ENCODE assay signal across 22 mouse cellular contexts in the genomic region with DNA sequence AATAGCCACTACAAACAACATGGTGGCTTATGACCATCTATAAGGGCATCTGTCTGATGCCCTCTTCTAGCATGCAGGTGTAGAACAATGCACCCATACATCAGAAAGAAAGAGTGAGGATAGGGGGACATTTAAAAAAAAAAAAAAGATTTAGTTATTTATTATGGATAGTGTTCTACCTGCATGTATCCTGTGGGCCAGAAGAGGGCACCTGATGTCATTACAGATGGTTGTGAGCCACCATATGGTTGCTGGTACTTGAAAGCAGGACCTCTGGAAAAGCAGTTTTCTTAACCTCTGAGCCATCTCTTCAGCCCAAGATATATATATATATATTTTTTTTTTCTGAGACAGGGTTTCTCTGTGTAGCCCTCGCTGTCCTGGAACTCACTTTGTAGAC. TPM values are rescaled to one million over a fixed set of nuclear protein-coding genes. Genes with fewer than 3 reads are reported as not detected.
DNase-seq lines count a peak whose midpoint lies in the region; ATAC-seq and TF ChIP-seq lines count a peak whose summit lies in the region.
"Had no signal": no experiment of that assay in that cellular context is flagged by ENCODE, and none has a peak within 500 bp of the region (broad histone marks: within the 10 kb centered on the region; RNA-seq: fewer than 3 reads in every experiment).

No protein-coding gene starts in this region.

- H3K9me3 ChIP-seq in lung, postnatal 0 days (ENCODE audit: low read length) = no peaks in the 10 kb centered on the region
- no peaks in the 10 kb centered on the region for H3K9me3 ChIP-seq in CH12.LX (replicated peaks; ENCODE audit: low read length)
- H3K9me3 ChIP-seq in stomach, postnatal 0 days (ENCODE audit: control insufficient read depth, low read length) = no peaks in the 10 kb centered on the region
- H3K9me3 ChIP-seq: forebrain, embryonic 10.5 days; limb, embryonic 13.5 days; megakaryocyte, embryonic 14.5 days; stomach, embryonic 15.5 days had no signal

- H3K9ac ChIP-seq in heart, adult 2 months (ENCODE audit: low read depth, low read length) = no peak overlapping the region
- H3K9ac ChIP-seq in lung, postnatal 0 days (replicated peaks; ENCODE audit: low read depth) = no peak overlapping the region
- no peak overlapping the region for H3K9ac ChIP-seq in CH12.LX (ENCODE audit: insufficient read depth, low read depth)
- no peak overlapping the region for H3K9ac ChIP-seq in stomach, postnatal 0 days (ENCODE audit: low read length)
- H3K9ac ChIP-seq: forebrain, postnatal 0 days; limb, embryonic 13.5 days; stomach, embryonic 15.5 days had no signal

- no peak for ATAC-seq in lung, postnatal 0 days
- ATAC-seq in stomach, postnatal 0 days (ENCODE audit: low FRiP score, low TSS enrichment) = no peak
- ATAC-seq: forebrain, postnatal 0 days; hindbrain, embryonic 16.5 days had no signal

- H3K27me3 ChIP-seq in heart, adult 2 months (ENCODE audit: control insufficient read depth, insufficient read depth, low read length) = no peaks in the 10 kb centered on the region
- H3K27me3 ChIP-seq in lung, postnatal 0 days (replicated peaks; ENCODE audit: insufficient read depth, low read length) = no peaks in the 10 kb centered on the region
- peaks cover 31% of the 10 kb centered on the region for H3K27me3 ChIP-seq in CH12.LX (replicated peaks)
- no peaks in the 10 kb centered on the region for H3K27me3 ChIP-seq in stomach, postnatal 0 days (ENCODE audit: control insufficient read depth, insufficient read depth, low read length)
- H3K27me3 ChIP-seq: limb, embryonic 13.5 days; stomach, embryonic 15.5 days had no signal

- TF ChIP-seq CTCF in heart, adult 2 months (IDR thresholded peaks at IDR 0.05) = peak; percentile 24; the same call in 1 of the 2 replicates
- 0 out of 2 replicates have a peak, but pooled peaks have one; percentile 12 for TF ChIP-seq CTCF in lung, postnatal 0 days (IDR thresholded peaks at IDR 0.05)
- peak in 1 of 2 experiments; percentile 65; a peak in 2 of 4 replicates for TF ChIP-seq CTCF in CH12.LX (conservative IDR thresholded peaks at IDR 0.05 in 1 of 2, IDR thresholded peaks at IDR 0.05 in 1 of 2; ENCODE audit: low read depth in 2 of 2, low read length in 2 of 2)
- TF ChIP-seq CTCF in stomach, postnatal 0 days (IDR thresholded peaks at IDR 0.05; ENCODE audit: low read depth) = peak; percentile 32; the same call in 1 of the 2 replicates

- DNase-seq in heart, adult 2 months = no peak
- no peak for DNase-seq in heart, adult 8-10 months (ENCODE audit: low spot score)
- DNase-seq in lung, postnatal 0 days (ENCODE audit: low spot score) = no peak
- DNase-seq in lung, postnatal 25 days (ENCODE audit: low spot score) = no peak
- DNase-seq in CH12.LX (ENCODE audit: extremely low read depth) = peak; percentile 28
- no peak for DNase-seq in stomach, postnatal 0 days (ENCODE audit: low spot score)
- DNase-seq in frontal cortex, postnatal 10 days (ENCODE audit: low spot score in 2 of 2) = no peak
- DNase-seq in adrenal gland, postnatal 36 days = no peak
- DNase-seq: adrenal gland, adult 2 months; cerebellum, postnatal 36 days; forebrain, postnatal 0 days; gastrocnemius, adult 2 months; heart, adult 18-20 months; lung, postnatal 14 days; midbrain, embryonic 14.5 days; right cerebral cortex, postnatal 25 days; thymus, adult 2 months had no signal

- no peak for TF ChIP-seq EP300 in heart, adult 2 months (IDR thresholded peaks at IDR 0.05; ENCODE audit: insufficient read depth, low read depth, low read length)
- TF ChIP-seq EP300 in lung, postnatal 0 days (IDR thresholded peaks at IDR 0.05) = no peak
- no peak for TF ChIP-seq EP300 in CH12.LX (IDR thresholded peaks at IDR 0.05; ENCODE audit: low read length)
- TF ChIP-seq EP300 in stomach, postnatal 0 days (optimal IDR thresholded peaks at IDR 0.05) = no peak

- H3K79me2 ChIP-seq in heart, adult 2 months (replicated peaks; ENCODE audit: control insufficient read depth, insufficient read depth, low read length) = no peaks in the 10 kb centered on the region
- H3K79me2 ChIP-seq in CH12.LX (replicated peaks; ENCODE audit: control insufficient read depth, extremely low read depth, insufficient read depth, poor library complexity, severe bottlenecking) = no peaks in the 10 kb centered on the region

- no peaks in the 10 kb centered on the region for H3K36me3 ChIP-seq in heart, adult 2 months (ENCODE audit: control insufficient read depth, insufficient read depth, low read length)
- no peaks in the 10 kb centered on the region for H3K36me3 ChIP-seq in lung, postnatal 0 days (ENCODE audit: insufficient read depth, low read length)
- no peaks in the 10 kb centered on the region for H3K36me3 ChIP-seq in CH12.LX (replicated peaks in 1 of 2; ENCODE audit: control insufficient read depth in 1 of 2, insufficient read depth in 1 of 2, low read length in 1 of 2)
- H3K36me3 ChIP-seq in stomach, postnatal 0 days (ENCODE audit: control insufficient read depth, insufficient read depth, low read length) = no peaks in the 10 kb centered on the region
- H3K36me3 ChIP-seq: forebrain, embryonic 10.5 days; limb, embryonic 13.5 days; stomach, embryonic 15.5 days had no signal

- peaks cover 4% of the 10 kb centered on the region for H3K4me1 ChIP-seq in heart, adult 2 months (ENCODE audit: control insufficient read depth, insufficient read depth, low read length)
- H3K4me1 ChIP-seq in lung, postnatal 0 days (ENCODE audit: insufficient read depth, low read depth, low read length) = peaks cover 10% of the 10 kb centered on the region; the same call in 1 of the 2 replicates
- peaks cover 4 to 20% of the 10 kb centered on the region in 2 experiments for H3K4me1 ChIP-seq in CH12.LX (ENCODE audit: control insufficient read depth in 1 of 2, insufficient read depth in 2 of 2)
- peaks cover 4% of the 10 kb centered on the region; the same call in 1 of the 2 replicates for H3K4me1 ChIP-seq in stomach, postnatal 0 days (replicated peaks; ENCODE audit: control insufficient read depth, insufficient read depth)

- dilution Hi-C loops in CH12.LX (cut with MboI; ENCODE audit: extremely low pct_ligation_motif_present, extremely low pct_unique_long_range_greater_than_20kb, low sequenced_read_pairs) = no loop called here

- H3K27ac ChIP-seq in heart, adult 2 months = no peak overlapping the region
- H3K27ac ChIP-seq in lung, postnatal 0 days (ENCODE audit: low read length) = no peak overlapping the region
- no peak overlapping the region for H3K27ac ChIP-seq in CH12.LX (ENCODE audit: insufficient read depth, low read depth)
- H3K27ac ChIP-seq in stomach, postnatal 0 days (replicated peaks) = no peak overlapping the region
- H3K27ac ChIP-seq: forebrain, embryonic 10.5 days; gastrocnemius, adult 2 months; limb, embryonic 13.5 days; stomach, embryonic 15.5 days had no signal

- no peak overlapping the region for H3K4me2 ChIP-seq in lung, postnatal 0 days (replicated peaks; ENCODE audit: low read depth, low read length)
- no peak overlapping the region for H3K4me2 ChIP-seq in CH12.LX (ENCODE audit: insufficient read depth, low read depth, poor library complexity, severe bottlenecking)
- no peak overlapping the region for H3K4me2 ChIP-seq in stomach, postnatal 0 days (replicated peaks; ENCODE audit: low read depth)
- H3K4me2 ChIP-seq: limb, embryonic 13.5 days; stomach, embryonic 15.5 days had no signal

- in situ Hi-C loops in CH12.LX (cut with MboI; ENCODE audit: low pct_ligation_motif_present, low pct_unique_long_range_greater_than_20kb, low sequenced_read_pairs) = no loop called here

- no peak for TF ChIP-seq POLR2A in heart, adult 2 months (IDR thresholded peaks at IDR 0.05; ENCODE audit: insufficient read depth, low read depth, low read length)
- TF ChIP-seq POLR2A in CH12.LX (IDR thresholded peaks at IDR 0.05; ENCODE audit: low read depth, low read length) = no peak

- intact Hi-C loops in heart, adult 2 months (cut with DNase I) = loop anchor here (5.0 kb wide), 1 partner anchor 231 kb away; no protein-coding TSS in a partner anchor

- H3K4me3 ChIP-seq in heart, adult 2 months = no peak overlapping the region
- H3K4me3 ChIP-seq in lung, postnatal 0 days (ENCODE audit: low read depth, low read length) = no peak overlapping the region
- H3K4me3 ChIP-seq in CH12.LX (replicated peaks in 1 of 3; ENCODE audit: low read depth in 2 of 3, low read length in 2 of 3, poor library complexity in 1 of 3) = no peak overlapping the region
- H3K4me3 ChIP-seq in stomach, postnatal 0 days (ENCODE audit: low read depth, low read length) = no peak overlapping the region
- H3K4me3 ChIP-seq: forebrain, embryonic 10.5 days; gastrocnemius, adult 2 months; limb, embryonic 13.5 days; megakaryocyte, embryonic 14.5 days; stomach, embryonic 15.5 days had no signal

- peak; percentile 30 for TF ChIP-seq RAD21 in CH12.LX (IDR thresholded peaks at IDR 0.05; ENCODE audit: low read depth, low read length)

- WGBS in heart, adult 2 months = 71% methylated on average over 1 of the region's 1 CpGs
- 54% methylated on average over 1 of the region's 1 CpGs for WGBS in lung, postnatal 0 days
- WGBS in stomach, postnatal 0 days = 67% methylated on average over 1 of the region's 1 CpGs

RNA-seq across cellular contexts. Expression of a gene that starts 3.4 kb away (rescaled TPM):
- total RNA-seq in heart, adult 2 months (2021) = 10 to 100 TPM; 11.1 TPM
- 23.5 and 25.9 TPM in 2 replicates for polyA plus RNA-seq in heart, adult 2 months (2012; rRNA removed)
- 10 to 100 TPM; 11.0 to 14.5 (median 11.9) TPM for total RNA-seq in heart, adult 8-10 months (2022)
- 22.7 and 22.9 TPM in 2 replicates for polyA plus RNA-seq in lung, postnatal 0 days (2015; fragmentation: Nextera tagmentation; extraction: Ambion mirVana)
- total RNA-seq in CH12.LX (2012; rRNA removed) (9.9 and 11.1 TPM in 2 replicates), CH12.LX (2014; rRNA removed) (6.8 and 7.5 TPM in 2 replicates)
- polyA plus RNA-seq in CH12.LX (2012; ENCODE audit: insufficient read length, low read depth) = 8.8 and 9.8 TPM in 2 replicates
- polyA plus RNA-seq in stomach, postnatal 0 days (2015; fragmentation: Nextera tagmentation; extraction: Ambion mirVana) = 13.6 and 14.4 TPM in 2 replicates
- total RNA-seq in adrenal gland, postnatal 36 days (2021) = 10 to 100 TPM; 23.6 to 24.7 TPM

RNA-seq across cellular contexts. Expression of a gene that starts 30.9 kb away (rescaled TPM):
- total RNA-seq in heart, adult 2 months (2021) = 100 to 1,000 TPM; 127 to 130 TPM
- 152 and 168 TPM in 2 replicates for polyA plus RNA-seq in heart, adult 2 months (2012; rRNA removed)
- total RNA-seq in heart, adult 8-10 months (2022) = 100 to 1,000 TPM; 124 to 147 (median 134) TPM
- polyA plus RNA-seq in lung, postnatal 0 days (2015; fragmentation: Nextera tagmentation; extraction: Ambion mirVana) = 72.4 and 77.3 TPM in 2 replicates
- total RNA-seq in CH12.LX (2012; rRNA removed) = 99.3 and 112 TPM in 2 replicates
- total RNA-seq in CH12.LX (2014; rRNA removed) = 43.9 and 49.5 TPM in 2 replicates
- polyA plus RNA-seq in CH12.LX (2012; ENCODE audit: insufficient read length, low read depth) = 71.4 and 88.6 TPM in 2 replicates
- 51.1 and 54.1 TPM in 2 replicates for polyA plus RNA-seq in stomach, postnatal 0 days (2015; fragmentation: Nextera tagmentation; extraction: Ambion mirVana)
- 100 to 1,000 TPM; 137 to 162 TPM for total RNA-seq in adrenal gland, postnatal 36 days (2021)

RNA-seq across cellular contexts. Expression of a gene that starts 32.0 kb away (rescaled TPM):
- total RNA-seq in heart, adult 2 months (2021) = 10 to 100 TPM; 31.1 to 36.2 TPM
- polyA plus RNA-seq in heart, adult 2 months (2012; rRNA removed) = 34.8 and 42.2 TPM in 2 replicates
- total RNA-seq in heart, adult 8-10 months (2022) = 10 to 100 TPM; 37.3 to 51.5 (median 39.8) TPM
- polyA plus RNA-seq in lung, postnatal 0 days (2015; fragmentation: Nextera tagmentation; extraction: Ambion mirVana) = 14.5 and 15.2 TPM in 2 replicates
- 12.7 and 16.3 TPM in 2 replicates for total RNA-seq in CH12.LX (2012; rRNA removed)
- 6.8 and 7.2 TPM in 2 replicates for total RNA-seq in CH12.LX (2014; rRNA removed)
- polyA plus RNA-seq in CH12.LX (2012; ENCODE audit: insufficient read length, low read depth) = 9.9 and 10.9 TPM in 2 replicates
- polyA plus RNA-seq in stomach, postnatal 0 days (2015; fragmentation: Nextera tagmentation; extraction: Ambion mirVana) = 8.5 and 9.8 TPM in 2 replicates
- 10 to 100 TPM; 27.7 to 38.1 TPM for total RNA-seq in adrenal gland, postnatal 36 days (2021)
